Mouse (Mus musculus): Measurements from ENCODE around the gene Figla. TPM values are rescaled to one million over a fixed set of nuclear protein-coding genes. Genes with fewer than 3 reads are reported as not detected.
"Not testable (repeated sequence)": the region's sequence is repeated elsewhere in the genome, so short reads cannot be mapped to it uniquely, and the experiment has no call there.

Figla gene
- polyA plus RNA-seq (2015; fragmentation: Nextera tagmentation; extraction: Ambion mirVana) = not detected in 2 replicates

DNA sequence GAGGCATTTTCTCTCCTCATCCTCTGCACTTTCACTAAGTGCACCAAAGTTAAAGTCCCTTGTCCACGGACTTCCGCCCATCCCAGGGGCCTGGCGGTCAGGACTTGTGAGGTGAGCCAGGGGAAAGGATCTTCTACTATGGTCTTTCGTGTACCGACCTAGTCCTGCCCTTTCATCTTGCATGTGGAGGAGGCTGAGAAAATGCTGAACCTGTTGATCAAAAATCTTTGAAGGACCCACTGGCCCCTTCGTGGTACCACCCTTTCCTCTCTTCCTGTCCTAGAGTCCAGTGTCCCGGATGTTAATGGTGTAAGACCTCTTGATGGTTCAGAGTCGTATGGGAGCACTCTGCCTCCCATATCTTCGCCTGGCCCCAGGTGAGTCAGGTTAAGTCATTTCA lies at the start of gene Figla:
Gene Figla, plus strand, starts transcription at position 301 of the 400 bp plus-strand sequence.
- 81% methylated on average over 9 of the region's 9 CpGs for WGBS
- H3K36me3 ChIP-seq (ENCODE audit: insufficient read depth, low read length) = no peaks in the 10 kb centered on the region
- peaks cover 8% of the 10 kb centered on the region; the same call in 1 of the 2 replicates for H3K4me1 ChIP-seq (ENCODE audit: insufficient read depth, low read length)
- no peak within 1 kb of the TSS for H3K27ac ChIP-seq (ENCODE audit: low read length)
- H3K27me3 ChIP-seq (ENCODE audit: insufficient read depth, low read length) = no peaks in the 10 kb centered on the region
- H3K4me3 ChIP-seq (ENCODE audit: low read length) = no peak within 1 kb of the TSS
- no peaks in the 10 kb centered on the region for H3K9me3 ChIP-seq (ENCODE audit: low read length)
- H3K4me2 ChIP-seq (replicated peaks; ENCODE audit: low read depth, low read length) = no peak within 1 kb of the TSS
- no peak within 1 kb of the TSS for H3K9ac ChIP-seq (replicated peaks; ENCODE audit: low read length)
- ATAC-seq (ENCODE audit: low FRiP score, low TSS enrichment) = no peak

DNA sequence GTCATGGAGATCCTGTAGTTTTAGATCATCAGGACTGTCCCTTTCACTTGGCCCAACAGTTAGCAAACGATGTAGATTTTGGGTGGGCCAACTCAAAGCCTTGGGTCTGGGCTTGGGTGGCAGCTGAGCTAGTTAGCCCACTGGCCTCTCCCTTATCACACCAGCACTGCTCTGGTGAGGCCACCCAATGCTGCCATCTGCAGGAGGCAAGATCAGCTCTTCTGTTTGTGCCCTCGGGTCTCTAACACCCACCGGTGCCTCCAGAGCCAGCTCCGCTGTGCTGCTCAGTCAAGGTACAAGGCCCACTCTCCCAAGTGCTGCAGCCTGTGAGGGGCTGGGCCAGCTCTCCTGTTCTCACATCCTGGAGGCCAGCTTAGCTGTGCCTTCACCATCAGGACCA lies 49.3 kb upstream of the Figla start:
- Histone ChIP-seq H3K4me1 (ENCODE audit: insufficient read depth, low read length) (no peaks in the 10 kb centered on the region), H3K27me3 (ENCODE audit: insufficient read depth, low read length) (no peaks in the 10 kb centered on the region), H3K27ac (ENCODE audit: low read length) (no peak overlapping the region), H3K9ac (replicated peaks; ENCODE audit: low read length) (no peak overlapping the region), H3K4me3 (ENCODE audit: low read length) (no peak overlapping the region), H3K36me3 (ENCODE audit: insufficient read depth, low read length) (no peaks in the 10 kb centered on the region), H3K9me3 (ENCODE audit: low read length) (no peaks in the 10 kb centered on the region), H3K4me2 (replicated peaks; ENCODE audit: low read depth, low read length) (no peak overlapping the region)
- 82% methylated on average over 4 of the region's 4 CpGs for WGBS
- ATAC-seq (ENCODE audit: low FRiP score, low TSS enrichment) = 0 out of 2 replicates have a peak, but pooled peaks have one; percentile 27

DNA sequence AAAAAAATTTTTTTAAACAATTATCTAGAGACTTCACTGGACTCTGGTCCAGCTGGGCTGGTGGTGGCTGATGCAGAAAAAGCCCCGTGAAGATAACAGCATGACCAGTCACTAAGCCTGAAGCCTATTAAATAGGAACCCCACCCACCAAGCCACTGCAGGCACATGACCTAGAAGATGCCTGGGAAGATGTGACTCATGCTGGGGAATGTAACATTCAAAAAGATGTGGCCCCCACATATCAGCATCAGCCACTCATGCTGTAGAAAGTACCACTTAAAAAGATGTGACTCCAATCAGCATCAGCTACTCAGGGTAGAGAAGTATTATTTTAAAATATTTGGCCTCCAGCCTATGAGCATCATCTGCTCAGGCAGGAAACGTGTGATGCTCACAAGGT lies 46.1 kb upstream of the Figla start:
- no peak for ATAC-seq (ENCODE audit: low FRiP score, low TSS enrichment)
- no peaks in the 10 kb centered on the region for H3K36me3 ChIP-seq (ENCODE audit: insufficient read depth, low read length)
- WGBS = 54% methylated on average over 2 of the region's 2 CpGs
- no peaks in the 10 kb centered on the region for H3K27me3 ChIP-seq (ENCODE audit: insufficient read depth, low read length)
- no peak overlapping the region for H3K4me3 ChIP-seq (ENCODE audit: low read length)
- H3K4me1 ChIP-seq (ENCODE audit: insufficient read depth, low read length) = no peaks in the 10 kb centered on the region
- H3K27ac ChIP-seq (ENCODE audit: low read length) = no peak overlapping the region
- H3K4me2 ChIP-seq (replicated peaks; ENCODE audit: low read depth, low read length) = no peak overlapping the region
- H3K9ac ChIP-seq (replicated peaks; ENCODE audit: low read length) = no peak overlapping the region
- no peaks in the 10 kb centered on the region for H3K9me3 ChIP-seq (ENCODE audit: low read length)

DNA sequence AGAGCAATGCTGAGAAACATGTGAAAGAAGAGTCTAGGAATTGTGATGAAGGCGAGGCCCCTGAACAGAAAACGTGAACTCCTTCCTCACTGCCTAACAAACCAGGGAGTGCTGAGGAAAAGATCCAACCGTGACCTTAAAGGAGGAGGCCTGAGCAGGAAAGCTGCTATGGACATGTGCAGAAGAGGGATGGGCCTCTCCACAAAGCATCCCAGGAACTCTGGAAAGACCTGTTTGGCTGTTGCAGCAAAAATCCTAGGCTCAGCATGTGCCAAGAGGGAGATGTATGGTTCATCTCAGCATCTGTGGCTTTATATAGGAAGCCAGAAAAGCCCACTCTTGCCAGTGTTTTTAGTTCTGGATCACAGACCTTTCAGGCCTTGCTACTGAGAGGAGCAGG lies 43.3 kb upstream of the Figla start:
- 62% methylated on average over 3 of the region's 3 CpGs for WGBS
- no peaks in the 10 kb centered on the region for H3K27me3 ChIP-seq (ENCODE audit: insufficient read depth, low read length)
- no peak overlapping the region for H3K4me3 ChIP-seq (ENCODE audit: low read length)
- H3K4me1 ChIP-seq (ENCODE audit: insufficient read depth, low read length) = no peaks in the 10 kb centered on the region
- no peak overlapping the region for H3K9ac ChIP-seq (replicated peaks; ENCODE audit: low read length)
- no peaks in the 10 kb centered on the region for H3K36me3 ChIP-seq (ENCODE audit: insufficient read depth, low read length)
- no peak for ATAC-seq (ENCODE audit: low FRiP score, low TSS enrichment)
- H3K9me3 ChIP-seq (ENCODE audit: low read length) = no peaks in the 10 kb centered on the region
- no peak overlapping the region for H3K27ac ChIP-seq (ENCODE audit: low read length)
- no peak overlapping the region for H3K4me2 ChIP-seq (replicated peaks; ENCODE audit: low read depth, low read length)

DNA sequence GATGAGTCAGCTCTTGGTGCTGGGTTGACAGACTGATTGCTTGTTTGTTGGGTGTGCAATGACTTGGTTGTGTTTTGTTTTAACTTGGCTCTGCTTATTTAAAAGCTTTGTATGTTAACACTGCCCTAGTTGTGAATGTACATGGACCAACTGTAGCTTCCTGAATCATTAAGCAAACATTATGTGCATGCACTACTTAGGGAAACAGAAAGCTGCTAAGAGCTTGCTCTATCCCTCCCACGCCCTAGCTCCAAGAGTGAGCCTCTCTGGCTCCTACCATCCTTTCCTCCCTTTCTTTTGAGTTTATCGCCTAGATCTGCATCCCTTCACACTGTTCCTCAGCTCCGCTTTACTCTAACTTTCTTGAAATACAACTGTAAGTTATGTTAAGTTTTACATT lies 42.6 kb upstream of the Figla start:
- Histone ChIP-seq H3K4me3 (ENCODE audit: low read length) (no peak overlapping the region), H3K9me3 (ENCODE audit: low read length) (no peaks in the 10 kb centered on the region), H3K36me3 (ENCODE audit: insufficient read depth, low read length) (no peaks in the 10 kb centered on the region), H3K27ac (ENCODE audit: low read length) (no peak overlapping the region), H3K9ac (replicated peaks; ENCODE audit: low read length) (no peak overlapping the region), H3K27me3 (ENCODE audit: insufficient read depth, low read length) (no peaks in the 10 kb centered on the region), H3K4me1 (ENCODE audit: insufficient read depth, low read length) (no peaks in the 10 kb centered on the region), H3K4me2 (replicated peaks; ENCODE audit: low read depth, low read length) (no peak overlapping the region)
- no peak for ATAC-seq (ENCODE audit: low FRiP score, low TSS enrichment)
- WGBS = 59% methylated on average over 3 of the region's 3 CpGs

DNA sequence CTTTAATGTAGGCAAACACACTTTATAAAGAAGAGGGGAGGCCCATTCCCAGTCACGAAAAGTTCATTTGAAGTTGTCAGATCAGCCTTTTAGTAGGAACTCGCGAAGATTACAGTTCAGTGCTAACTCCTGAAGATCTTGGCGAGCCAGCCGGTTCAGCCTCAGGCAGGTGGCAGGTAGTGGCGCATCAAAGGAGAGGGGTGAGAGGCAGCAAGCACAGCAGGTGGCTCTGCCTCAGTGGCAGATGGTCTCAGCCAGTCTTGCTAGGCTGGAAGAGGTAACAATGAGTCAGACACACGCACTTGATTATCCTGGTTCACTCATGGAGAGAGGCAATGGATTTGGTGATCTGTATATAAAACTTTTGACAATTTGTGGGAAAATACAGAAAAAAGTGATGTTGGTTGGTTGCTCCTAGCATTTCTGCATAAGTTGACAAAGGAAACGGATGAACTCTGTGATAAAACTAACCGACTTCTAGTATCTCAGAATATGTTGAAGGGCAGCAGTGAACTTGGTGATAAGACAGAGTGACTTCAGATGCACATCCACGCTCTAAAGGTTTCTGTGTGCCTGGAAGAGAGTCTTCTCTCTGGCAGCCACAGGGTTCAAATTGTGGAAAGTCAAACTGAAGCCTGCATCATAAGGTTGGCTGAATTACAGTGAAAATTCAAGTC lies 40.9 kb upstream of the Figla start:
- Histone ChIP-seq H3K9me3 (ENCODE audit: low read length) (no peaks in the 10 kb centered on the region), H3K4me1 (ENCODE audit: insufficient read depth, low read length) (no peaks in the 10 kb centered on the region), H3K4me3 (ENCODE audit: low read length) (no peak overlapping the region), H3K4me2 (replicated peaks; ENCODE audit: low read depth, low read length) (no peak overlapping the region), H3K27ac (ENCODE audit: low read length) (no peak overlapping the region), H3K36me3 (ENCODE audit: insufficient read depth, low read length) (no peaks in the 10 kb centered on the region), H3K9ac (replicated peaks; ENCODE audit: low read length) (no peak overlapping the region), H3K27me3 (ENCODE audit: insufficient read depth, low read length) (no peaks in the 10 kb centered on the region)
- 67% methylated on average over 10 of the region's 10 CpGs for WGBS
- no peak for ATAC-seq (ENCODE audit: low FRiP score, low TSS enrichment)

DNA sequence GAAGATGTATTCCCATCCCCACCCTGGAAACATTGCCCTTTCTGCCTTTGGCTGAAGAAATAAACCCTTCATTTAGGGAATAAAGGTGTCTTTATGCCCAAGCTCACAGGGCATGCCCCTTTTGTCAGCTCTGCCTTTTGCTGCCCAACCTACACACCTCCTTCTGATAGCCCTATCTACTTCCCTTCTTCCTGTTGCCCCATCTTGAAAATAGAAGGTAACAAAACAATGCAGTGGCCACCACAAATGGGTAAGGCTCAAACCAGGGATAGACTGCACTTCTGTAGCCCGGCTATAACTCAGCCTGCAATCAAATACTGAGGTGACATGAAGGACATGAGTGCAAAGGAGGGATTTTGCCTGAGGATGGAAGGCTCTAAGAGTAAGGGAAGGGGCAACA lies 40.2 kb upstream of the Figla start:
- Histone ChIP-seq H3K36me3 (ENCODE audit: insufficient read depth, low read length) (no peaks in the 10 kb centered on the region), H3K4me2 (replicated peaks; ENCODE audit: low read depth, low read length) (no peak overlapping the region), H3K9ac (replicated peaks; ENCODE audit: low read length) (no peak overlapping the region), H3K4me3 (ENCODE audit: low read length) (no peak overlapping the region), H3K27me3 (ENCODE audit: insufficient read depth, low read length) (no peaks in the 10 kb centered on the region), H3K9me3 (ENCODE audit: low read length) (no peaks in the 10 kb centered on the region), H3K4me1 (ENCODE audit: insufficient read depth, low read length) (no peaks in the 10 kb centered on the region), H3K27ac (ENCODE audit: low read length) (no peak overlapping the region)
- WGBS = 74% methylated on average over 1 of the region's 1 CpGs
- ATAC-seq (ENCODE audit: low FRiP score, low TSS enrichment) = no peak

DNA sequence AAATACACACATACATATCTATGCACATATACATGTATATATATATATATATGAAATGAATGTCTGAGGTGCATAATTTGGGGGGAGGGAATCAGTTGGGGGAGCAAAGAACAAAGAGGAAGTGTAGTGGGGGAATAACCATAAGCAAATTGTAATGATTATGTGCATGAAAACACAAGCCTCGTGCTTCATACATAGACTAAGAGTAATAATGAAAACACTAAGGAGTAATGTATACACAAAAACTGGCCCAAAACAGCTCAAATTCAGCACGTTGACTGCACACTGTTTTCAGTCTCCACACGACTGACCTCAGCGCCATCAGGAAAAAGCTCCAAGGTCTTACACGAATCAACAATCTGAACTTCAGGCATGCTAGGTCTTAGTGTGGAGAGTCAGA lies 39.7 kb upstream of the Figla start:
- Histone ChIP-seq H3K4me1 (ENCODE audit: insufficient read depth, low read length) (no peaks in the 10 kb centered on the region), H3K9me3 (ENCODE audit: low read length) (no peaks in the 10 kb centered on the region), H3K36me3 (ENCODE audit: insufficient read depth, low read length) (no peaks in the 10 kb centered on the region), H3K4me3 (ENCODE audit: low read length) (no peak overlapping the region), H3K27ac (ENCODE audit: low read length) (no peak overlapping the region), H3K9ac (replicated peaks; ENCODE audit: low read length) (no peak overlapping the region), H3K27me3 (ENCODE audit: insufficient read depth, low read length) (no peaks in the 10 kb centered on the region), H3K4me2 (replicated peaks; ENCODE audit: low read depth, low read length) (no peak overlapping the region)
- ATAC-seq (ENCODE audit: low FRiP score, low TSS enrichment) = no peak
- WGBS = 88% methylated on average over 5 of the region's 5 CpGs

DNA sequence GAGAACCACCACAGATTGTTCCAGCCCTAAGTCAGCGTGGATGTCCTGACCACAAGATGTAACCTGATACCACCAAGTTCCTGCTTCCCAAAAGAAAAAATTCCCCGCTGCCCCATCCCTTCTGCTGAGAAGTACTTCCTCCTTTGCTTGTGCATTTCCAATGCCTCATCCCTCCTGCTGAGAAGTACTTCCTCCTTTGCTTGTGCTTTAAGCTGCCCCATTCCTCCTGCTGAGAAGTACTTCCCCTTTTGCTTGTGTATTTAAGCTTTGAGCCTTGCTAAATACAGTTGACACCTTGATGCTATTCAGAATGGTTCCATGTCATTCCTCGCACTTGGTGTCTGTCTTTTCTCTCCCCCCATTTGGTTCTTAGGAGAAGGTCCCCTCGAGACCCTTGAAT lies 37.2 kb upstream of the Figla start:
- not testable (repeated sequence) for H3K4me2 ChIP-seq (replicated peaks; ENCODE audit: low read depth, low read length); H3K4me3 ChIP-seq (ENCODE audit: low read length); H3K36me3 ChIP-seq (ENCODE audit: insufficient read depth, low read length); H3K27ac ChIP-seq (ENCODE audit: low read length); H3K9me3 ChIP-seq (ENCODE audit: low read length); H3K27me3 ChIP-seq (ENCODE audit: insufficient read depth, low read length); H3K4me1 ChIP-seq (ENCODE audit: insufficient read depth, low read length); ATAC-seq (ENCODE audit: low FRiP score, low TSS enrichment); H3K9ac ChIP-seq (replicated peaks; ENCODE audit: low read length)
- WGBS = 87% methylated on average over 4 of the region's 4 CpGs

DNA sequence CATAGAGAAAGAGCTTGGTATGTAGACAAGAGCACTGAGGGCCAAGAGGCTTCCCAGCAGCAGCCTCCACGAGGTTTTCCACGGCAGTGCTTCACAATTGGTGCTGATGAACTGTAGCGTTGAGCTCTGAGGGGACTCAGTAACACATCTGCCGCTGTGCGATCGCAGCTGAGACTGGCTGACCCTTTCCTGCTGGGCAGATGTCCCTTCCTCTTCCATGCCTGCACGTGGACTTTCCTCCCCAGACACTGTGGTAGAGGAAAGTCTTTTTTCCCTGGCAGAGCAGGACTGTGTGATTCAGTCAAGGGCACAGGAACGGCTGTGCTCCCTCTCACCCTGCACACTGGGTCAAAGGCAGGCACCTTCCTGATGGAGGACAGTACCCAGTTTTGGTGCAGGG lies 31.6 kb upstream of the Figla start:
- 79% methylated on average over 8 of the region's 8 CpGs for WGBS
- no peak overlapping the region for H3K4me3 ChIP-seq (ENCODE audit: low read length)
- H3K36me3 ChIP-seq (ENCODE audit: insufficient read depth, low read length) = no peaks in the 10 kb centered on the region
- H3K9me3 ChIP-seq (ENCODE audit: low read length) = no peaks in the 10 kb centered on the region
- no peak overlapping the region for H3K27ac ChIP-seq (ENCODE audit: low read length)
- no peak overlapping the region for H3K9ac ChIP-seq (replicated peaks; ENCODE audit: low read length)
- H3K4me2 ChIP-seq (replicated peaks; ENCODE audit: low read depth, low read length) = no peak overlapping the region
- no peaks in the 10 kb centered on the region for H3K4me1 ChIP-seq (ENCODE audit: insufficient read depth, low read length)
- no peak for ATAC-seq (ENCODE audit: low FRiP score, low TSS enrichment)
- H3K27me3 ChIP-seq (ENCODE audit: insufficient read depth, low read length) = no peaks in the 10 kb centered on the region

Data from kidney, embryonic 16.5 days (tissue).